In the genomic region with DNA sequence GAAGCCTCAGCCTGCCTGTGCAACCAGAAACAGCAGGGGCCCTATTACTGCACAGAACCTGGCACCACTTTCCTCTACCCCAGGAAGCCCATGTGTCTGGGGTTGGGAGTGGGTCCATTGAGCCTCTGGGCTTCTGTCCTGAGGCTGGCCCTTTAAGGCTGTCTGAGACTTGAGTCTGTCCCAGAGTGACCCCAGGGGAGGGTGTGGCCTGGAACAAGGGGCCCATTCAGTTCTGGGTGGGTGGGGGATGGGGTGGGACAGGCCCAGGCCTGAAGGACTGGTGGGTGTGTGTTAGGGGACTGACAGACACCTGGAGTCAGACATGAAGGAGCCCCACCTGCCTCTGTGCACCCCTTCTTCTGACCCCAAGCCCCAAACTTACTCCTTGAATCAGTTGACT, we compare ENCODE assay signal across 8 mouse cellular contexts. TPM values are rescaled to one million over a fixed set of nuclear protein-coding genes. Genes with fewer than 3 reads are reported as not detected.
DNase-seq lines count a peak whose midpoint lies in the region; ATAC-seq lines count a peak whose summit lies in the region.

No protein-coding gene starts in this region.

- no peaks in the 10 kb centered on the region for H3K36me3 ChIP-seq in liver, embryonic 15.5 days (replicated peaks)

- no peaks in the 10 kb centered on the region for H3K9me3 ChIP-seq in liver, embryonic 15.5 days (replicated peaks)

- H3K4me3 ChIP-seq in liver, embryonic 15.5 days (replicated peaks) = no peak overlapping the region

- H3K27me3 ChIP-seq in liver, embryonic 15.5 days = peaks cover 24% of the 10 kb centered on the region

- H3K4me2 ChIP-seq in liver, embryonic 15.5 days = peak overlapping the region; percentile 47

- no peak for ATAC-seq in liver, embryonic 15.5 days (ENCODE audit: insufficient read depth)

- DNase-seq in adrenal gland, postnatal 10 days = peak; percentile 64
- DNase-seq in adrenal gland, postnatal 25 days = no peak
- DNase-seq in brain, adult 2 months (ENCODE audit: low read depth, low spot score) = peak; percentile 84
- peak; percentile 65 for DNase-seq in heart, postnatal 4 days
- DNase-seq in B cell, adult 2 months = no peak
- DNase-seq in adrenal gland, postnatal 4 days (ENCODE audit: low spot score in 2 of 2) = no peak
- DNase-seq in adipocyte (ENCODE audit: low spot score) = no peak

- H3K27ac ChIP-seq in liver, embryonic 15.5 days (replicated peaks) = peak overlapping the region; percentile 66

- H3K4me1 ChIP-seq in liver, embryonic 15.5 days (replicated peaks) = peaks cover 84% of the 10 kb centered on the region

- no peak overlapping the region for H3K9ac ChIP-seq in liver, embryonic 15.5 days

RNA-seq across cellular contexts. Expression of a gene that starts 21.8 kb away (rescaled TPM):
- 1 to 10 TPM; 1.2 to 1.6 TPM for total RNA-seq in adrenal gland, postnatal 10 days (2021)
- 1.4 TPM in 1 of 2 replicates, not detected in the other for total RNA-seq in adrenal gland, postnatal 25 days (2021)
- 1 to 10 TPM; 1.9 to 2.4 TPM for total RNA-seq in heart, postnatal 4 days (2021)
- polyA plus RNA-seq in liver, embryonic 15.5 days (2015; fragmentation: Nextera tagmentation; extraction: Ambion mirVana) = 1.9 and 2.3 TPM in 2 replicates
- 10 to 100 TPM in 1 of 2 experiments, 1 to 10 TPM in 1; 1.2 to 13.2 TPM for total RNA-seq in adrenal gland, postnatal 4 days (2021)

RNA-seq across cellular contexts. Expression of a gene that starts 25.9 kb away (rescaled TPM):
- total RNA-seq in adrenal gland, postnatal 10 days (2021) = 1 to 10 TPM in 1 of 2 experiments, under 1 TPM in 1; 0.45 to 1.9 TPM
- total RNA-seq in adrenal gland, postnatal 25 days (2021) = 1.5 TPM in 1 of 2 replicates, not detected in the other
- under 1 TPM; 0.72 to 0.98 TPM for total RNA-seq in heart, postnatal 4 days (2021)
- 0.56 TPM in 1 of 2 replicates, not detected in the other for polyA plus RNA-seq in liver, embryonic 15.5 days (2015; fragmentation: Nextera tagmentation; extraction: Ambion mirVana)
- total RNA-seq in adrenal gland, postnatal 4 days (2021) = 1 to 10 TPM; 2.6 to 4.1 TPM

RNA-seq across cellular contexts. Expression of a gene that starts 30.4 kb away (rescaled TPM):
- total RNA-seq in adrenal gland, postnatal 10 days (2021) = 1 to 10 TPM; 1.1 to 1.6 TPM
- total RNA-seq in adrenal gland, postnatal 25 days (2021) = 1.7 TPM in 2 replicates
- under 1 TPM; 0.55 to 0.70 TPM for total RNA-seq in heart, postnatal 4 days (2021)
- polyA plus RNA-seq in liver, embryonic 15.5 days (2015; fragmentation: Nextera tagmentation; extraction: Ambion mirVana) = 0.75 and 0.88 TPM in 2 replicates
- total RNA-seq in adrenal gland, postnatal 4 days (2021) = 1 to 10 TPM; 1.7 to 1.8 TPM

RNA-seq across cellular contexts. Expression of a gene that starts 30.5 kb away (rescaled TPM):
- 10 to 100 TPM; 52.8 to 54.2 TPM for total RNA-seq in adrenal gland, postnatal 10 days (2021)
- 48.4 and 52.7 TPM in 2 replicates for total RNA-seq in adrenal gland, postnatal 25 days (2021)
- total RNA-seq in heart, postnatal 4 days (2021) = 10 to 100 TPM; 52.9 to 55.9 TPM
- 50.9 and 56.2 TPM in 2 replicates for polyA plus RNA-seq in liver, embryonic 15.5 days (2015; fragmentation: Nextera tagmentation; extraction: Ambion mirVana)
- total RNA-seq in adrenal gland, postnatal 4 days (2021) = 10 to 100 TPM; 49.4 to 49.7 TPM

RNA-seq across cellular contexts. Expression of a gene that starts 36.4 kb away (rescaled TPM):
- 10 to 100 TPM; 42.1 to 51.7 TPM for total RNA-seq in adrenal gland, postnatal 10 days (2021)
- total RNA-seq in adrenal gland, postnatal 25 days (2021) = 49.3 and 51.6 TPM in 2 replicates
- total RNA-seq in heart, postnatal 4 days (2021) = 10 to 100 TPM; 55.4 to 56.8 TPM
- polyA plus RNA-seq in liver, embryonic 15.5 days (2015; fragmentation: Nextera tagmentation; extraction: Ambion mirVana) = 127 and 147 TPM in 2 replicates
- 10 to 100 TPM; 69.1 to 70.7 TPM for total RNA-seq in adrenal gland, postnatal 4 days (2021)

Comparison
In these comparisons a context has a peak if more than half of its experiments do, and no peak if none do; other contexts are left out.
1. DNase-seq: peak in adrenal gland, postnatal 10 days (single experiment), brain, adult 2 months (single experiment) and heart, postnatal 4 days (single experiment); none in adrenal gland, postnatal 25 days (single experiment), B cell, adult 2 months (0 of 2), adrenal gland, postnatal 4 days (0 of 2) and adipocyte (single experiment).